Mouse (Mus musculus) duodenum, adult 2 months (tissue): ENCODE measurements around the gene Cd7. TPM values are rescaled to one million over a fixed set of nuclear protein-coding genes. Genes with fewer than 3 reads are reported as not detected.

ENCODE experiments used
- polyA plus RNA-seq: library from polyadenylated mRNA; depleted of rRNA; stranded (reverse); fragments of >200 nt; gene quantifications from 2 replicates; pipeline ENCODE4 v1.2.3, GENCODE M21; 2012; ENCODE audit warnings: low replicate concordance; rRNA removed

Gene Cd7
- 32.2 and 59.4 TPM in 2 replicates for polyA plus RNA-seq

GRCm38 (mm10) chr11:121039302-121039701 lies at the start of gene Cd7:
TSS of gene Cd7 (minus strand) at chr11:121039418.

GRCm38 (mm10) chr11:121081120-121081519 lies 41.9 kb upstream of the Cd7 start, which contains the start of gene Sectm1a:
TSS of gene Sectm1a (minus strand) at chr11:121081220.

GRCm38 (mm10) chr11:121063379-121063778 lies 24.2 kb upstream of the Cd7 start, which contains the start of gene Sectm1b:
TSS of gene Sectm1b (minus strand) at chr11:121063569.

GRCm38 (mm10) chr11:120990951-120991526 lies 48.2 kb downstream of the Cd7 start, which contains the start of gene Csnk1d:
TSS of gene Csnk1d (minus strand) at chr11:120991330.

Other genes with a start within 250 kb of the Cd7 start
- 28.7 and 29.8 TPM in 2 replicates for gene Dus1l, start 243.0 kb downstream of the Cd7 start, polyA plus RNA-seq
- gene Fasn, start 214.9 kb downstream of the Cd7 start, polyA plus RNA-seq, result 195 and 525 TPM in 2 replicates
- 0.43 and 0.86 TPM in 2 replicates for gene Ccdc57, start 106.5 kb downstream of the Cd7 start, polyA plus RNA-seq
- gene Slc16a3, start 90.9 kb downstream of the Cd7 start, polyA plus RNA-seq, result 35.6 and 82.7 TPM in 2 replicates
- gene Csnk1d, start 48.1 kb downstream of the Cd7 start, polyA plus RNA-seq, result 33.6 and 40.6 TPM in 2 replicates
- gene Sectm1b, start 24.2 kb upstream of the Cd7 start, polyA plus RNA-seq, result 107 and 277 TPM in 2 replicates
- 3.3 and 8.6 TPM in 2 replicates for gene Sectm1a, start 41.8 kb upstream of the Cd7 start, polyA plus RNA-seq
- 0.08 and 0.18 TPM in 2 replicates for gene Tex19.2, start 79.3 kb upstream of the Cd7 start, polyA plus RNA-seq
- gene Tex19.1, start 106.7 kb upstream of the Cd7 start, polyA plus RNA-seq, result not detected in 2 replicates
- gene Uts2r, start 120.9 kb upstream of the Cd7 start, polyA plus RNA-seq, result not detected in 2 replicates
- 21.6 and 29.7 TPM in 2 replicates for gene Hexdc, start 165.0 kb upstream of the Cd7 start, polyA plus RNA-seq
- gene Ogfod3, start 165.3 kb upstream of the Cd7 start, polyA plus RNA-seq, result 18.2 and 19.4 TPM in 2 replicates
- gene Cybc1, start 189.9 kb upstream of the Cd7 start, polyA plus RNA-seq, result 13.3 and 14.8 TPM in 2 replicates
- gene Narf, start 197.8 kb upstream of the Cd7 start, polyA plus RNA-seq, result 21.3 and 26.4 TPM in 2 replicates
- gene Foxk2, start 220.6 kb upstream of the Cd7 start, polyA plus RNA-seq, result 15.5 and 25.4 TPM in 2 replicates